Mouse (Mus musculus): ENCODE data around the gene Exoc3l.

GRCm38 (mm10) chr8:105318662-105319190 is 22.8 kb upstream of the Exoc3l start:
- TF ChIP-seq EP300 (optimal IDR thresholded peaks at IDR 0.05) (no peak), CTCF (IDR thresholded peaks at IDR 0.05; ENCODE audit: low read depth) (no peak)

Data from stomach, postnatal 0 days (tissue).